Mouse (Mus musculus) limb, embryonic 10.5 days (tissue): ENCODE data around the gene Gm44579. TPM values are rescaled to one million over a fixed set of nuclear protein-coding genes. Genes with fewer than 3 reads are reported as not detected.

Experiments used
- DNase-seq: peaks from one replicate; pipeline ENCODE4 v3.0.0-alpha.2; 2017; ENCODE audit warnings: low spot score
- H3K27ac ChIP-seq: fragments of 300-500 bp; sonication (generic); 2 replicates; pipeline ENCODE4 v1.5.1; 2016; ENCODE audit warnings: mild to moderate bottlenecking
- H3K27me3 ChIP-seq: fragments of 300-500 bp; sonication (generic); 2 replicates; pipeline ENCODE4 v1.6.1; 2016; ENCODE audit warnings: low read depth, mild to moderate bottlenecking; ENCODE audit not compliant: poor library complexity, severe bottlenecking
- H3K36me3 ChIP-seq: fragments of 300-500 bp; sonication (generic); 2 replicates; pipeline ENCODE4 v1.6.1; 2016; ENCODE audit warnings: mild to moderate bottlenecking, moderate library complexity
- H3K4me1 ChIP-seq: fragments of 300-500 bp; sonication (generic); 2 replicates; pipeline ENCODE4 v1.6.1; 2016
- H3K4me3 ChIP-seq: fragments of 300-500 bp; sonication (generic); 2 replicates; pipeline ENCODE4 v1.5.1; 2016; ENCODE audit warnings: mild to moderate bottlenecking, moderate library complexity
- H3K9me3 ChIP-seq: fragments of 300-500 bp; sonication (generic); replicated peaks from 2 replicates; pipeline ENCODE4 v1.6.1; 2016; ENCODE audit warnings: mild to moderate bottlenecking
- WGBS: fragments of 180-500 bp; shearing (Covaris S2); methylation state at CpG from one replicate; pipeline ENCODE4 v1.1.7; 2016; 5-methylcytosine and 5-hydroxymethylcytosine counted together
- polyA plus RNA-seq: library from polyadenylated mRNA; unstranded; fragments of >200 nt; fragmentation: Nextera tagmentation; extraction: Ambion mirVana; gene quantifications from 2 replicates; pipeline ENCODE4 v1.2.1, GENCODE M21; 2016

The Gm44579 gene
- not detected in 2 replicates for polyA plus RNA-seq

DNA sequence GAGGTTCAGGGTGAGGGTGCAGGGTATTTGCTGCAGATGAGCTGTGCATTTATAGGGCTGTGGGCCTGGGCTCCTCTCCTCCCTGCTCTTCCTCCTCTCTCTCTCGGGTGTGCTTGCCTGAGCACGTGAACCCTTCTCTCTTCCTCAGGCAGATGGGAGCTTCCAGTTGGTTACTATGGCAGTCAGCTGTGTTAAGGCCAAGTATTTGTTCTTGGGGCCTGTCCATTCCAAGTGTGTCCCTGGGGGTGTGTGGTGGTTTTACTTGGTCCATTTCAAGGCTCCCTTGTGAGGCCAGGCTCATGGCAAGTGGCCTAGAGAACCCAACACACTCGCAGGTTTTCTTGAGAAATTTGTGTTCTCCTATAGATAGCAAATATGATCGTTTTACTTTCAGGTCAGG, at the start of gene Gm44579, which contains the start of gene Olfr287:
TSS of gene Gm44579 (minus strand) at position 101 of the 400 bp plus-strand sequence.
TSS of gene Olfr287 (minus strand) at position 180 of the 400 bp plus-strand sequence.
- H3K4me3 ChIP-seq, result no peak within 1 kb of the TSS
- H3K36me3 ChIP-seq, result no peaks in the 10 kb centered on the region
- no peaks in the 10 kb centered on the region for H3K27me3 ChIP-seq
- no peaks in the 10 kb centered on the region for H3K9me3 ChIP-seq
- no peak within 1 kb of the TSS for H3K27ac ChIP-seq
- no peaks in the 10 kb centered on the region for H3K4me1 ChIP-seq
- WGBS, result 79% methylated on average over 4 of the region's 4 CpGs
- DNase-seq, result no peak

DNA sequence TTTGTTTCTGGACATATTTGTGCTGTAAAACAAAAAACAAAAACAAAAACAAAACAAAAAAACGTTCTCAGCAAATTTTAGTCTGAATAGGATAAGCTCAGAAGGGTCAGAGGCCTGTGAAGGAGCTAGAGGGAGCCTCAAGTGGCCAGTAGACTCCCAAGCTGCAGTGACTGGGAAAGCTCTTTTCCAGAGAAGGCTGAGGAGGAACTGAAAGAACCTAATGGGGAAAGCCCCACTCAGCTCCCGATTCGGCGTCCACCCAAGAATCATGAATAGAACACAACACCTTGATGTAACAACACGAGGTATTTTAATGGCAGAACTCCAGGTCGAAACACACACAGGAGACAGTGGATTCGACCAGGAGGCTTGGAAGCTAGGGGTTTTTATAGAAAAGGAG, 37.0 kb upstream of the Gm44579 start:
- DNase-seq, result no peak
- WGBS, result 86% methylated on average over 7 of the region's 7 CpGs
- Histone ChIP-seq H3K27ac (no peak overlapping the region), H3K4me1 (no peaks in the 10 kb centered on the region), H3K27me3 (no peaks in the 10 kb centered on the region), H3K36me3 (no peaks in the 10 kb centered on the region), H3K9me3 (no peaks in the 10 kb centered on the region), H3K4me3 (no peak overlapping the region)

DNA sequence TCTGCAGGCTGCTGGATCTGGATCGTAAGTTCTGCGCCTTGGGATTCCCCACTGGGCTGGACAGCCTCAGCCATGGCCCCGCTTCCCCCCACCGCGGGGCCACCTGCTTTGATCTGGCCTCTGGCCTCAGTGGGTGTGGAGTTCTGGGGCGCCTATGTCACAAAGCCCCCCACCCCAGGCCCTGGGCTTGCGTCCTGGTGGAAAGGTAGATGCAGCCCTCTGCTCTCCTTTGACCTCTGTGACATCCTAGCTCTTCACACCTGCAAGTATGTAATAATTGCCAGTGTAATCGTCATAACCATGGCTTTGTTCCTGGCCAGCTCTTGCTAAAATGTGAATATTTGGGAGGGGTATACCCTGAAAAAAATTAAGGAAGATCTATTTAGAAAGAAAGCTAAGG, 36.4 kb upstream of the Gm44579 start, which contains the start of gene H1fnt:
TSS of gene H1fnt (minus strand) at position 101 of the 400 bp plus-strand sequence.
- H3K9me3 ChIP-seq, result no peaks in the 10 kb centered on the region
- no peak within 1 kb of the TSS for H3K27ac ChIP-seq
- no peak within 1 kb of the TSS for H3K4me3 ChIP-seq
- WGBS, result 83% methylated on average over 8 of the region's 8 CpGs
- no peaks in the 10 kb centered on the region for H3K27me3 ChIP-seq
- DNase-seq, result no peak
- no peaks in the 10 kb centered on the region for H3K36me3 ChIP-seq
- H3K4me1 ChIP-seq, result no peaks in the 10 kb centered on the region

DNA sequence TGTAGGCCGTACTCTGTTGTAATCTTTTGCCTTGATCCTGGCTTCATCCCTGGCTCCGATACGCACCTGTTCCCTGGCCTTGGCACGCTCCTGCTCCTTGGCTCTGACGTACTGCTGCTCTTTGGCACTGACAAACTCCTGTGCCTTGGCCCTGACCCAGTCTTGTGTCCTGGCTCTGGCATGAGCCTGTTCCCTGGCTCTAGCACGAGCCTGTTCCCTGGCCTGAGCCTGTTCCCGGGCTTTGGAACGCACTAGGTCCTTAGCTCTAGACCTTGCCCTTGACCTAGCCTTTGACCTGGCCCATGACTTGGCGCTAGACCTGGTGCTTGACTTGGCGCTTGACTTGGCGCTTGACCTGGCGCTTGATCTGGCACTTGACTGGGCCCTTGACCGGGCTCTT, 35.5 kb upstream of the Gm44579 start:
- Histone ChIP-seq H3K27ac (no peak overlapping the region), H3K27me3 (no peaks in the 10 kb centered on the region), H3K9me3 (no peaks in the 10 kb centered on the region), H3K36me3 (no peaks in the 10 kb centered on the region), H3K4me3 (no peak overlapping the region), H3K4me1 (no peaks in the 10 kb centered on the region)
- no peak for DNase-seq
- 96% methylated on average over 13 of the region's 13 CpGs for WGBS

DNA sequence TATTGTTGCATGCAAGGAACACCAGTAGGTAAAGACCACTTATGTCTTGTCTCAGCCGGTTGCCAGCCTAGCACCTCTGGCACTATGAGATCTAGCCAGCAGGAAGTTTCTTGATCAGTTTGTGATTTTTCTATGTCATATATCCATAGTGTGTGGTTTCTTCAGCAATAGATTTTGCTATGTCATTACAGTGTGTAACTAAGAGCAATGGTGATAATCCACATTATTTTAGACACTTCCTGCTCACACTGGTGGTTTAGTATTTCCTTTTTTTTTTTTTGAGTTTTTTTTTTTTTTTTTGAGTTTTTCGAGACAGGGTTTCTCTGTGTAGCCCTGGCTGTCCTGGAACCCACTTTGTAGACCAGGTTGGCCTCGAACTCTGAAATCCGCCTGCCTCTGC, 14.7 kb upstream of the Gm44579 start:
- Histone ChIP-seq H3K27me3 (no peaks in the 10 kb centered on the region), H3K4me3 (no peak overlapping the region), H3K9me3 (no peaks in the 10 kb centered on the region), H3K27ac (no peak overlapping the region), H3K36me3 (no peaks in the 10 kb centered on the region), H3K4me1 (no peaks in the 10 kb centered on the region)
- WGBS, result 93% methylated on average over 4 of the region's 4 CpGs
- no peak for DNase-seq

DNA sequence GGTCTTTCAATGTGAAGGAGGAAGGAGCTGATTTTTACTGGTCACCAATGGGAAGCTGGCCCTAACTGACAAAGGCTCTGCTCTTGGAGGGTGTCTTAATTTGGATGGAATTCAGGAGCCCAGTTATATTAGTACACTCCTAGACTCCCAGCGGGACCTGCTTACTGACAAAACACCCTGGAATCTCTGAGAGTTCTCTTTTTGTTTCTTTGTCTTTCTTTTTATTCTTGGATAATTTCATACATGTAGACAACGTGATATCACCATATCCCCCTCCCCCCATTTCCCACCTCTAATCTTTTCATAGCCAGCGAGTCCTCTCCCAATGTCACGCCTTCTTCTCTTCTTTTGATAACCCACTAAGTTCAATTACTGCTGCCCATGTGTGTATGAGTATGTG, 13.6 kb upstream of the Gm44579 start, which contains the start of gene Olfr286:
TSS of gene Olfr286 (minus strand) at position 101 of the 400 bp plus-strand sequence.
- no peak for DNase-seq
- WGBS, result 87% methylated on average over 4 of the region's 4 CpGs
- no peak within 1 kb of the TSS for H3K27ac ChIP-seq

DNA sequence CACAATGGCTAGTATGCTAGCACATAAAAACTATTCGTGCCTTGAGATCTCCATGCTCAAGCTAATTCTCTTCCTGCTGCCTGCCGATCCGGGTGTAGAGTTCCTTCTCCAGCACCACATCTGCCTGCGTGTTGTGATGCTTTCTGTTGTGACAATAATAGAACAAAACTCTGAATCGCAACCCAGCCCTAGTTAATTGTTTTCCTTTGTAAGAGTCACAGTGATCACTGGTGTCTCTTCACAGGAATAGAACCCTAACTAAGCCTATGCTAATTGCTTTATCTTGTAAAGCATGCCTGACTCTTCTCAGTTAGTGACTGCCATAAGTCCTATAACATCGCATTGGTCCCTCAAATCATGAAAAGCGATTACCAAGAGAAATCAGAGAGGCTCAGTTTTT, 5.3 kb upstream of the Gm44579 start:
- Histone ChIP-seq H3K9me3 (no peaks in the 10 kb centered on the region), H3K4me1 (no peaks in the 10 kb centered on the region), H3K36me3 (no peaks in the 10 kb centered on the region), H3K27me3 (no peaks in the 10 kb centered on the region), H3K27ac (no peak overlapping the region), H3K4me3 (no peak overlapping the region)
- no peak for DNase-seq
- WGBS, result 74% methylated on average over 7 of the region's 7 CpGs

More for the DNA sequence above, 13.6 kb upstream of the Gm44579 start, which contains the start of gene Olfr286:
- no peaks in the 10 kb centered on the region for H3K27me3 ChIP-seq
- no peaks in the 10 kb centered on the region for H3K36me3 ChIP-seq
- H3K4me1 ChIP-seq, result no peaks in the 10 kb centered on the region
- no peak within 1 kb of the TSS for H3K4me3 ChIP-seq
- no peaks in the 10 kb centered on the region for H3K9me3 ChIP-seq

DNA sequence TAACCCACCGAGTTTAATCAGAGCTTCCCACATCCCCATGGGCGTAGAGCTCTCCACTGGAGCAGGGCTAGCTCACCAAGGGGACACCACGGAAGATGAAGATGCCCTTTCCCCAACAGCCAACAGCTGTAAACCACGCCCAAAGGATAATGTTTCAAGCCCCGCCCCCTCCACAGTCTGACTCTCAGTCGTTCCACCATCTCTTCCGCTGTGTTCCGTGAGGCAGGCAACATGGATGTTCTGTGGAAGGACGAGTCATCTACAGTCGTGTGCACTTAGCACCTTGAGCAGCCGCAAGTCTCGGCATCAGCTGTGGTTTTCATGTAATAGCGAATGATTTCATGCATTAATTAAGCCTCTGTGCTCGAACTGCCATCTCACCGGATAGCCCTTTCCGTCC, 4.8 kb upstream of the Gm44579 start:
- DNase-seq, result no peak
- 42% methylated on average over 16 of the region's 16 CpGs for WGBS
- Histone ChIP-seq H3K4me3 (no peak overlapping the region), H3K27me3 (no peaks in the 10 kb centered on the region), H3K27ac (no peak overlapping the region), H3K9me3 (no peaks in the 10 kb centered on the region), H3K36me3 (no peaks in the 10 kb centered on the region), H3K4me1 (no peaks in the 10 kb centered on the region)

DNA sequence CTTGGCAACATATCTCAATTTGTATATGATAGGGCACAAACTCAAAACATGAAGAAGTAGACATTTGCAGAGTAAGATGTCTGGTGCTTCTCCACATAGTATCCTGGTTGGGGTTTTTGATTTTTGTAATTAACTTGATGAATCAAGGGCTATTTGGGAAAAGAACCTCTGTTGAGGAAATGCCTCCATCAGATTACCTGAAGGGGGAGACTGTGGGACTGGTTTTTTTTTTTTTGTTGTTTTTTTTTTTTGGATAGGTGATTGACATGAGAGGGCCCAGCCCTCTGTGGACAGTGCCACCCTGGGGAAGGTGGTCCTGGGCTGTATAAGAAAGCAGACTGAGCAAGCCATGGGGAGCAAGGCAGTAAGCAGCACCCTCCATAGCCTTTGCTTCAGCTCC, 1.6 kb upstream of the Gm44579 start:
- no peaks in the 10 kb centered on the region for H3K9me3 ChIP-seq
- no peaks in the 10 kb centered on the region for H3K36me3 ChIP-seq
- no peaks in the 10 kb centered on the region for H3K27me3 ChIP-seq
- H3K27ac ChIP-seq, result no peak overlapping the region
- no peak overlapping the region for H3K4me3 ChIP-seq
- no peak for DNase-seq
- H3K4me1 ChIP-seq, result no peaks in the 10 kb centered on the region

DNA sequence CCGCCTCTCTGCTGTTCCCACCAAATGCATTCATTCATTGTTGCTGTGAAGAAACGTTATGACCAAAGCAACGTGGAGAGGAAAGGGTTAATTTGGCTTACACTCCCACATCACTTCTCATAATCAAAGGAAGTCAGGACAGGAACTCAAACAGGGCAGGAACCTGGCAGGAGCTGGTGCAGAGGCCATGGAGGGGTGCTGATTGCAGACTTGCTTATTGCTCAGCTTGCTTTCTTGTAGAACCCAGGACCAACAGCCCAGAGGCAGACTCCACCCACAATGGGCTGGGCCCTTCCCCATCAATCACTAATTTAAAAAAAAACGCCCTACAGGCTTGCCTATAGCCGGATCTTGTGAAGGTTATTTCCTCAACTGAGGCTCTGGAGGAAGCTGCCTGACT, 6.6 kb downstream of the Gm44579 start:
- Histone ChIP-seq H3K9me3 (no peaks in the 10 kb centered on the region), H3K27me3 (no peaks in the 10 kb centered on the region), H3K36me3 (no peaks in the 10 kb centered on the region), H3K27ac (no peak overlapping the region), H3K4me3 (no peak overlapping the region), H3K4me1 (no peaks in the 10 kb centered on the region)
- 74% methylated on average over 5 of the region's 5 CpGs for WGBS
- no peak for DNase-seq

DNA sequence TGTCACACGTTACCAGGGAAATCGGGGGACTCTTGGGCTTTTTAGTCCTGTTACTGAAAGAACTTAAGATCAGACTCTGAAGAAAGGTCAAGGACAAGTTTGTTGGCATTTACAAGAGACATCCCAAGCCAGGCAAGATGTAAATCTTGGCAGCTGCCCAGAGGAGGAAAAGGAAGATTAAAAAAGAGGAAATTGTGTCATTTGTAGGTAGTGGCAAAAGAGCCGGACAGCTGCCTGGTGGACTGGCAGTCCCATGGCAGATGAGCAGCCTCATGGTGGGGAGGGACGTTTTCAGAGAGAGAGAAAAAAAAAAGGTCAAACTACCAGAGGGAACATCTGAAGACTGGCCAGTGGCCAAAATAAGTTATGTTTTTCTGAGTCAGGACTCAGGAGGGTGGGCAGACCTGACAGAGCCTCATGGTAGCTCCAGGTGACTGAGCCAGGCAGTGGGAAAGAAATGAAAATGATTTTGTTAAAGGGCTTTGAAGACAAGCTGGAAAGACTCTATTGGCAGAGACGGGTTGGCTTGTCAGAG, 7.4 kb downstream of the Gm44579 start:
- no peak for DNase-seq
- Histone ChIP-seq H3K4me3 (no peak overlapping the region), H3K4me1 (no peaks in the 10 kb centered on the region), H3K27ac (no peak overlapping the region), H3K36me3 (no peaks in the 10 kb centered on the region), H3K27me3 (no peaks in the 10 kb centered on the region), H3K9me3 (no peaks in the 10 kb centered on the region)
- 88% methylated on average over 5 of the region's 5 CpGs for WGBS

DNA sequence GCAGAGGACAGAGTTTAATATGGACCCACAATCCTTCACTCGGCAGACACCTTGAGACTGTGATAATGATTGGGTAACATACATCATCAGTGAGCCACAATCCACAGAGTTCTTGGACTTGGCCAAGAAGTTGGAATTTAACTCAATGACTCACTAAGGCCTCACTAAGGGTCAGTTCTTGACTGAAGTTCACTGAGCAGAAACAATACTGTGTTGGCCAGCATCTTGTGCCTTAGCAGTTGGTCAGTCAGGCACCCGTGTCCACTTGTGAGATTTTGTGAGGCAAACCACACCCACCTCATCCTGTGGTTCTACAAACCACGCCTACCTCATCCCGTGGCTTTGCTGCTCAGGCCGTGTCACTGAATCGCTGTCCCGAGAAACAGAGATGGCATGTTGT, 11.1 kb downstream of the Gm44579 start:
- Histone ChIP-seq H3K27ac (no peak overlapping the region), H3K4me3 (no peak overlapping the region), H3K4me1 (no peaks in the 10 kb centered on the region), H3K27me3 (no peaks in the 10 kb centered on the region), H3K9me3 (no peaks in the 10 kb centered on the region), H3K36me3 (no peaks in the 10 kb centered on the region)
- WGBS, result 81% methylated on average over 7 of the region's 7 CpGs
- DNase-seq, result no peak

DNA sequence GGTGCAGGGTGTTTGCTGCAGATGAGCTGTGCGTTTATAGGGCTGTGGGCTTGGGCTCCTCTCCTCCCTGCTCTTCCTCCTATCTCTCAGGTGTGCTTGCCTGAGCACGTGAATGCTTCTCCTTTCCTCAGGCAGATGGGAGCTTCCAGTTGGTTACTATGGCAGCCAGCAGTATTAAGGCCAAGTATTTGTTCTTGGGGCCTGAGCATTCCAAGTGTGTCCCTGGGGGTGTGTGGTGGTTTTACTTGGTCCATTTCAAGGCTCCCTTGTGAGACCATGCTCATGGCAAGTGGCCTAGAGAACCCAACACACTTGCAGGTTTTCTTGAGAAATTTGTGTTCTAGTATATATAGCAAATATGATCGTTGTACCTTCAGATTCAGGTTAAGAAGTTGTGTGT, 25.3 kb downstream of the Gm44579 start, which contains the start of gene Olfr288:
TSS of gene Olfr288 (minus strand) at position 101 of the 400 bp plus-strand sequence.
- WGBS, result 68% methylated on average over 3 of the region's 3 CpGs
- no peaks in the 10 kb centered on the region for H3K4me1 ChIP-seq
- H3K4me3 ChIP-seq, result no peak within 1 kb of the TSS
- H3K27me3 ChIP-seq, result no peaks in the 10 kb centered on the region
- H3K36me3 ChIP-seq, result no peaks in the 10 kb centered on the region
- H3K27ac ChIP-seq, result no peak within 1 kb of the TSS
- H3K9me3 ChIP-seq, result no peaks in the 10 kb centered on the region
- DNase-seq, result no peak

DNA sequence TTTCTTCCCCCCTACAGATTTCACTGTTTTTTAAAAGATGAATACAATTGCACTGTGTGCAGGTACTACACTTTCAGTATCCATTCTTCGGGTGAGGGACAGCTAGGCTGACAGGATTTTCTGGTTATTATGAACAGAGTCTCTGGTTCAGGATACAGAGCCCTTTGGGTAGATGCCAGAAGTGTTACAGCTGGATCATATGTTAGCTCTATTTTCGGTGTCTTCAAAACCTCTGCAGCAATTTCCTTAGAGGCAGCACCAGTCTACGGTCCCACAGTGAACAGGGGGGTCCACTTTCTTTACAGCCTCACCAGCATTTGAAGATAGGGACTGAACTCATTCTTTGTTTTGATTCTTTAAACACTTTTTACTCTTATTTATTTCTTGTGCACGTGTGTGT, 36.3 kb downstream of the Gm44579 start:
- WGBS, result 82% methylated on average over 4 of the region's 4 CpGs
- no peak for DNase-seq
- Histone ChIP-seq H3K4me3 (no peak overlapping the region), H3K27me3 (peaks cover 9% of the 10 kb centered on the region; the same call in 1 of the 2 replicates), H3K36me3 (no peaks in the 10 kb centered on the region), H3K9me3 (no peaks in the 10 kb centered on the region), H3K27ac (no peak overlapping the region), H3K4me1 (peaks cover 14% of the 10 kb centered on the region)
